Mouse (Mus musculus) heart, adult 18-20 months (tissue): ENCODE results near the gene Snd1. TPM values are rescaled to one million over a fixed set of nuclear protein-coding genes. Genes with fewer than 3 reads are reported as not detected.

ENCODE experiments used
- DNase-seq, 2 experiments: peaks; one replicate each; pipeline ENCODE4 v3.0.0; 2021 to 2022; ENCODE audit warnings: mixed read lengths in 1 of 2
- long read RNA-seq, 2 experiments: library from polyadenylated mRNA; stranded (forward); transcript quantifications; one replicate each; pipeline ENCODE4 v2.0.0; 2021
- total RNA-seq, 2 experiments: library from RNA; stranded (reverse); gene quantifications; 2 replicates each; pipeline ENCODE4 v1.2.3; 2021

The Snd1 gene
- total RNA-seq: 10 to 100 TPM; 68.7 to 73.5 TPM
- long read RNA-seq, experiment 1, transcript Snd1-201 (24 exons, 3,482 nt): major isoform, 20 of 33 reads
- long read RNA-seq, experiment 1, partial matches to known transcripts: 8 of 33 reads
- long read RNA-seq, experiment 1, other reads (novel, unspliced or antisense): 5 of 33 reads
- long read RNA-seq, experiment 2, transcript Snd1-201 (24 exons, 3,482 nt): major isoform, 16 of 26 reads
- long read RNA-seq, experiment 2, partial matches to known transcripts: 9 of 26 reads
- long read RNA-seq, experiment 2, other reads (novel, unspliced or antisense): 1 of 26 reads

DNA sequence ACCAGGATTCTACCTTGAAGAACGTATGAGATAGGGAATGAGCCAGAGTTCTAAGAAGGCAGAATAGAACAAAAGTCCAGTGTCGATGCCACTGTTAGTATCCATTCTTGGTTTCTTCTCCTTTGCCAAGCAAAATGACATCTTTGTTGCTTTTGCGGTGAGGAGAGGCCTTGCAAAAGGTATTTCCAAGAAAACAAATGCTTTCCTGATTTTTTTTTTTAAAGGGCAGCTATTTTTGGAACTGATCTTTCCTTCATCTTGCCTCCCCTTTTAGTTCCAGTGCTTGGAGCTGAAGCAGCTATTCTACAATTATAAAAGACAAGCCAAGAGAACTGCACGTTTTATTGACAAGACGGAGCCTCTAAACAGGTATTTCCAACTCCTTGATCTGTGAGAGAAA, at the start of gene Snd1:
Gene Snd1 (plus strand): TSS at position 301 of the 400 bp plus-strand sequence.
- no peak for DNase-seq

DNA sequence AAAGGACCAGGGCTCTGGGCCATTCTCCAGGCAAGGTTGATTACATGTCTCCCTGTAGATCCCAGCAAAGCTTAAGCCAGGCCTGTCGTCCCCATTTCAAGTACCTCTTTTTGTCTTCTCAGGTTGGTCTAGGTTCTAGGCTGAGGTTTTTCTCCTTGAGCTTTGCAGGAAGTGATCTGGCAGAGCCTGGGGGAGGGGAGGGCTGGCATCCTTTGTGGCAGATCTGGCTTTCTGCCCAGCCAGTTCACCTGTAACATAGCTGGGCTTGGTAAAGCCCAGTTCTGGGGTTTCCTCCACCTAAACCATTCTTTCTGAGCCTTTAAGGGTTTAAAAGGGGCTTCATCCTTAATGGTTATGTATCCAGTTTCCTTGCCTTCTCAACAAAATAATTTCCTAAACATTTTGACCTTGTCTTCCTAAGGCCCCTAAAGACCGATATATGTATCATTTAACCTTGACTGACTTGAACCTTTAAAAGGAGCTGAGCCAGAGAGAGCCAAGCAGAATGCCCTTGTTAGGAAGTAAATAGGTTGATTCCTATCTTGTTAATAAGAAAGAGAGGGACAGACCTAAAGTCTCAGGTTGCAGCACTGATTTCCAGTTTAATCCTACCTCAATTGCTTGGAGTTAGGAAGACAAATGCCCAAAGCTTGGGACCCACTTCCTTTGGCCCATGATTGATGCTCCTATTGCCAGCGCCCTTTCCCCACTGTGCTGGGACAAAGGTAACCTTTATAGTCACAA, 47.7 kb upstream of the Snd1 start, which contains the start of gene Fscn3:
Gene Fscn3 (plus strand): TSS at position 694 of the 744 bp plus-strand sequence.
- no peak for DNase-seq

DNA sequence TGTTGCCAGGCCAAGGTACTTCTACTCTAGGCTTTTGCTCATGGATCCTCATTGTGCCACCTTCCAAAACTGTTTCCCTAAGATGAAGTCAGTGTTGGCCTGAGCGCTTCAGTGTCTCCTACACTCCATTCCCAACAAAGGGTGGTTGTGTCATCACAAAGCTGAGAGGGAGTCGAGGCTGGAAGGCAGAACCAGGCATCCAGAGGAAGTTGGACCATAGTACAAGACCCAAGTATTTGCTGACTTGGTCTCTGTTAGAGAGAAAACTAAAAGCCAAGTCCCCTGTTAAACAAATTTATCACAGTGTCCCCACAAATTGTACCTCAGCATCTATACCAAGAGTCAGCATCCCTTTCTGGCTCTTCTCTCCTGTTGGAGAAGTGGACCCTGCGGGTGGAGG, 46.6 kb upstream of the Snd1 start, which contains the start of gene Gcc1:
Gene Gcc1 (minus strand): TSS at position 101 of the 400 bp plus-strand sequence.
- no peak for DNase-seq

GRCm38 (mm10) chr6:28429870-28430269, 45.1 kb upstream of the Snd1 start:
- DNase-seq: no peak

DNA sequence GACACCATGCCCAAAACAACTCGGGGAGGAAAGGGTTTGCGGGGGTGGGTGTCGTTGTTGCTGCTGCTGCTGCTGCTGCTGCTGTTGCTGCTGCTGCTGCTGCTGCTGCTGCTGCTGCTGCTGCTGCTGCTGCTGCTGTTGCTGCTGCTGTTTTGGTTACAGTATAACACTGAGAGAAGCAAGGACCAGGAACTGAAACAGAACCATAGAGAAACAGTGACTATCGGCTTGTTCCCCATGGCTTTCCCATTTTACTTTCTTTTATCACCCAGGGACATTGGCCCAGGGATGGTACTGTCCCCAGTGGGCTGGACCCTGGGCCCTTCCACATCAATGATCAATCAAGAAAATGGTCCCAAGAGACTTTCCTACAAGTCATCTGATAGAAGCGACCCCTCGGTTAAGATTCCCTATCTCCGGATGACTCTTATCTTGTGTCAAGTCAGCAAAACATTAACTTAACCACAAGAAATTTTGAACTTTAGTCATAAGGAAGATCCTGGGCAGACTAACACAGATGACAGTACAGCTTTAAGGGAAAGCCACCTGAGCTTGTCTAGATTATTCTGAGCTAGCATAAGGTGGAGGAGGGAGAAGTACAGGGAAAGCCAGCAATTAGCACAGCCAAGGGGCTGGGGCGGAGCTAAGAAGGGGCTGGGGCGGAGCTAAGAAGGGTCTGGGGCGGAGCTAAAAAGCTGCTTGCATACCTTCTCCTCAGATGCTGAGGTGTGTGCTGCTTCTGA, 44.0 kb upstream of the Snd1 start:
- DNase-seq: no peak

DNA sequence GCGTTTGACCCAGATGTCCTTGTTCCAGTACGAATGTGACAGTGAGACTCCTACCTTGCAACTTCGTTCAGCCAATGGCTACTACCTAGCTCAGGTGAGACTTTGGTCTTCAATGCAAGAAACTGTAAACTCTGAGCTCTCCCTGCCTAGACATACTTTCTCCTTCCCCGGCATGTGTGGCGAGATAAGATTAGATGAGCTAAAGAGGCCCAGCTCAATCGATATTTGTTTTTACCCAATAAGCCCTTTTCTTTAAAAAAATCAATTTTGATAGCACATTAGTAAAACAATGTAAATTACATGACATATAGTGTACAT, 43.4 kb upstream of the Snd1 start:
- DNase-seq: no peak

GRCm38 (mm10) chr6:28447937-28448336, 27.0 kb upstream of the Snd1 start:
- no peak for DNase-seq

DNA sequence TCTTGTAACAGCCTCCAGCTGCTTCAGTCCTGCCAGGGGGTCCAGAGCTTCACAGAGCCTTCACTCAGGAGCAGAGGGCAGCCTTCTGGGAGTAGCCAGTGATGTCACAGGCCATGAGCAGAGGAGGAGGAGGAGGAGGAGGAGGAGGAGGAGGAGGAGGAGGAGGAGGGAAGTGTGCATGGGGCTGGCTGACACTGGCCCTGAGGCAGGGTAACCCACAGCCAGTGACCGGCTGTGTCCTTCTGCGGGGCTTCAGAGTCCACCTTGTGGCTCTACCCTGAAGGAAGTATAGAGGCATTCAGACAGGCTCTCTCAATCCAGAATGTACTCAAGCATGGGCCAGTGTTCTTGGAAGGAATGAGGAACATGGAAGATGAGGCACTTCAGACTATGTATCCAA, 25.7 kb upstream of the Snd1 start, which contains the start of gene Pax4:
Gene Pax4 (minus strand): TSS at position 101 of the 400 bp plus-strand sequence.
- DNase-seq: no peak

- no peak for DNase-seq
Measured at GRCm38 (mm10) chr6:28450481-28450880, 24.5 kb upstream of the Snd1 start.

GRCm38 (mm10) chr6:28450977-28451376, 24.0 kb upstream of the Snd1 start:
- DNase-seq: no peak

GRCm38 (mm10) chr6:28459221-28459668, 15.7 kb upstream of the Snd1 start:
- no peak for DNase-seq

GRCm38 (mm10) chr6:28460534-28460933, 14.4 kb upstream of the Snd1 start:
- peak; percentile 69 to 90 for DNase-seq

- DNase-seq: no peak
Measured at GRCm38 (mm10) chr6:28464630-28465029, 10.3 kb upstream of the Snd1 start.

- DNase-seq: no peak
Measured at GRCm38 (mm10) chr6:28470017-28470602, 4.8 kb upstream of the Snd1 start.

DNA sequence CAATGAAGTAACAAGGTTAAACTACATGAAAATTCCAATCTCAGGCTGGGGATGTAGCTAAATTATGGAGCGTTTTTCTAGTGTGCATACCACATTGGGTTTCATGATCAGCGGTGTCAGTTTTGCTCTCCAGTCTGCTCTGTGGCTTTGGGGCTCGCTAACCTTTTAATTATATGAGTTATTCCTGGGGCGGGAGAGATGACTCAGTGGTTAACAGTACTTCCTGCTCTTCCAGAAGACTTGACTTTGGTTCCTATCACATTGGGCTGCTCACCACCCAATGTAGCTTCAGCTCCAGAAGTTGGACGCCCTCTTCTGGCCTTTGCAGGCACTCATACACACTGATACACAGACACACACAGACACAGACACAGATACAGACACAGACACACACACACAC, 4.3 kb upstream of the Snd1 start:
- no peak for DNase-seq

DNA sequence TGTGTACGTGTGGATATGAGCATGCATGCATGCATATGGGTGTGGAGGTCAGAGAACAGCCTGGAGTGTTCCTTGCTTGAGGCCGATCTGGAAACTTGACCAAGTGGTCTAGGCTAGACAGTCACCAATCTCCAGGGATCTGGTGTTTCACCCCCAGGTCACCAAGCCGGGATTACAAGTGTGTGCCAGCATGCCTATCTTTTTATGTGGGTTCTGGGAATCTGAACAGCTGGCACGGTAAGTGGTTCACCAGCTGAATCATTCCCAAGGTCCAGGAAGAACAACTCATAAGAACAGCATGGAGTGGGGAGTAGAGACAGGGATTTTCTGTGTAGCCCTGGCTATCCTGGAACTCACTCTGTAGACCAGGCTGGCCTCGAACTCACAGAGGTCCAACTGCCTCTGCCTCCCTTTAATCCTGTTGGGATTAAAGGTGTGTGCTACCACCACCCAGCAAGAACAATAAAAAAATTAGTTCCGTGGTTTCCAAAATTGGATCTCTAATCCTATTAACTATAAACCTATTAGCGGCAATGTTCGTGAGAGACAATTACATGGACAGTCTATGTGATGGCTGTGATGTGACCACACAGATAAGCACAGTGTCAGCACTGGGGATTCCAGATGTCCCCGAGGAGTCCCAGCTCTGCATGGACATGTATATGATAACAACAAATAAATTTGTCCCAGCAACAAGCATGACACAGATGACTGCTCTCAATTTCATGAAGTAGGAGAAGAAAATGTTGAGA, 3.5 kb upstream of the Snd1 start:
- no peak for DNase-seq

DNA sequence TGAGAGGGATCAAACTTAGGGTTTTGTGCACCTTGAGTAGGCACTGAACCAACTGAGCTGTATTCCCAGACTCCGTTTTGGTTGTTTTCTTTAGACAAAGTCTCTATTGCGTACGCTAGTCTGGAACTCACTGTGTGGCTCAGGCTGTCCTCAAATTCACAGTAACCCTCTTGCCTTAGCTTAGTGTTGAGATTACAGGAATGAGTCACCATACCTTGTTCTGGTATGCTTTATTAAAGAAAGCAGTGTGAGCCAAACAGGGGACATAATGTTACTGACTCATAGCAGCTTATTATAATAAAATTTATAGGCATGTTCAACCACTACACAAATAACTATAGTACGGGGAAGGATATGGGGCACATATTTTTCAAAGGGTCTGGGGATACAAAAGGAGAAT, 728 bp upstream of the Snd1 start:
- DNase-seq: no peak

DNA sequence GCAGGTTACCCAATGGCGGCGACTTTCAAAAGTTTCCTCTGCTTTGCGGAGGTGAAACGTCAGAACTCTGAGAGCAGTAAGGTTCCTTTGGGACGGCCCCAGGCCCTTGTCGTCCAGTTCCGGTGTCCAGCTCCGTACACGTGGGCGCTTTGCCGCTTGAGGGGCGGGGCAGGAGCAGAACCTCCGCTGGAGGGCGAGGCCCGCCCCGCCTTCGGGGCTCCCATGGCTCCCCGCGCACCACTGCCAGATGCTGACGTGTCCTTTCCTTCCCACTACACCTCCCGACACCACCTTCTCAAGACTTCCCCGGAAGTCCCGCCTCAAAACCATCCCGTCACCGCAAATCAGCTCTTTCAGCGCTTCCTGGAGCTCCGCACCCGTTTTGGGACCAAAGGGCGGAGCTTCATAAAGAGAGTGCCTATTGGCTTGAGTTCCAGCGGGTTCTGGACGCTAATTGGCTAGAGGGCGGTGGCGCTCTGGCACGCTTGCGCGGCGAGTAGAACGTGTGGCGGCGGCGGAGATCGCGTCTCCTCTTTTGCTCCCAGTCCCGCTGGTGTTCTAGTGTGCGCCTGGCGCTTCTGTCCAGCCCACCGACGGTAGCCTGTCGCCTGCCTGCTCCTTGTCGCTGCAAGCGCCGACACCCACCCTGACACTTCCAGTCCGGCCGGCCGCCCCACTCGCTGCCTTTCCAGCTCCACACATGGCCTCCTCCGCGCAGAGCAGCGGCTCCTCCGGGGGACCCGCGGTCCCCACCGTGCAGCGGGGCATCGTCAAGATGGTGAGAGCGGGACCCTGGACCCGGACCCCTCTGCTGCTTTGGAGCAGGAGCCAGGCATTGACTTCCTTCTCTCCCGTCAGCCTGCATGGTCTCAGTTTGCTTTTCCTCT, 5.2 kb downstream of the Snd1 start:
- peak; percentile 99 to 100 for DNase-seq

- no peak for DNase-seq
Measured at GRCm38 (mm10) chr6:28480752-28481492, 6.0 kb downstream of the Snd1 start.
